Mouse (Mus musculus): ENCODE data around the gene Stxbp6.

DNA sequence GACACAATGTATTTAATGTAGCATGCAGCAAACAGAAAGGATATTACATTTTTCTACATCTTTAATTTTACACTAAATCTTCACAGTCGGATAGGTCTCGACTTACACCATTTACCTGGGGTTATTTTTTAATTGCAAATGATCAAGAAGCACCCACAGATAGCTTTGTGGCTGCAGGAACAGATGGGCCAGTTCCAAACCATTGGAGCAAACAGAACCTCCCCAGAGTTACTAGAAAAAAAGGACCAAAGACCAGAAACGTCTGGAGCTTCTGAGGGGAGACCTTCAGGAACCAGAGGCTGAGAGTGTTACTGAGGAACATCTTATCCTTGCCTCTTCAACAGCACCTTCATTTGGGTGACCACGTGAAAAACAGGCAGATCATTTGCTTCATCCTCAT is 85.5 kb downstream of the Stxbp6 start:
- TF ChIP-seq CTCF (conservative IDR thresholded peaks at IDR 0.05 in 1 of 2, IDR thresholded peaks at IDR 0.05 in 1 of 2; ENCODE audit: low read depth in 2 of 2, low read length in 2 of 2) (no peak), CHD2 (IDR thresholded peaks at IDR 0.05; ENCODE audit: low read length) (no peak), POLR2A (IDR thresholded peaks at IDR 0.05; ENCODE audit: low read depth, low read length) (no peak), USF1 (IDR thresholded peaks at IDR 0.05; ENCODE audit: low read depth, low read length) (no peak), RCOR1 (conservative IDR thresholded peaks at IDR 0.05; ENCODE audit: low read depth, low read length) (no peak), MAFK (IDR thresholded peaks at IDR 0.05; ENCODE audit: insufficient replicate concordance, low read length) (no peak), ZC3H11A (IDR thresholded peaks at IDR 0.05; ENCODE audit: low read depth, low read length) (no peak), MXI1 (IDR thresholded peaks at IDR 0.05; ENCODE audit: low read depth, low read length) (no peak), POLR2AphosphoS2 (IDR thresholded peaks at IDR 0.05; ENCODE audit: low read depth, low read length) (no peak), GABPA (IDR thresholded peaks at IDR 0.05; ENCODE audit: insufficient replicate concordance, low read depth, low read length) (no peak), HCFC1 (IDR thresholded peaks at IDR 0.05; ENCODE audit: low read depth, low read length) (no peak), EP300 (IDR thresholded peaks at IDR 0.05; ENCODE audit: low read length) (no peak), MAX (IDR thresholded peaks at IDR 0.05; ENCODE audit: low read length) (no peak)

All from CH12.LX (cell line).